Mouse (Mus musculus) ZHBTc4 (cell line): Measurements from ENCODE around the gene Snrk.
A peak's percentile ranks its signal among the peaks of the same experiment; 100 is the strongest.
"Not testable (repeated sequence)": the region's sequence is repeated elsewhere in the genome, so short reads cannot be mapped to it uniquely, and the experiment has no call there.

ENCODE experiments used
- DNase-seq: peaks from one replicate; pipeline ENCODE4 v3.0.0-alpha.2; 2011; ENCODE audit warnings: low read depth, low spot score

Gene Snrk

DNA sequence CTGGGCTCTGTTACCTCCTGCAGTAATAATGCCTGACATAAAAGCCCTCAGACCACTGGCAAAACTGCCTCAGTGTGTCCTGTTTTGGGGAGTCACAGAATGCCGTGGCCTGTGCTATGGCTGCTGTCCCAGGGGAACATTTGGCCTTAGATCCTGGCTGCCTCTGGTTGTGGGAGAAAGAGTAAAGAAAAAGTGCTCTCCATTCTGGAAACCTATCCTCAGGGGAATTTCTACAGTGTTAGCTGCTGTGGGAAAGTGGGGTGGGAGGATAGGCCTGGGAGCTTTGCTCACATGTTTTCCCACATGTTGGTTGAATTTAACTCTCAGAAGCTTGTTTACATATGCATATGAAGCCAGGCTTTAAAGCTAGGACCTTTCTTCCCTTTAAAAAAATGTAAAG is 26.2 kb downstream of the Snrk start:
- no peak for DNase-seq

DNA sequence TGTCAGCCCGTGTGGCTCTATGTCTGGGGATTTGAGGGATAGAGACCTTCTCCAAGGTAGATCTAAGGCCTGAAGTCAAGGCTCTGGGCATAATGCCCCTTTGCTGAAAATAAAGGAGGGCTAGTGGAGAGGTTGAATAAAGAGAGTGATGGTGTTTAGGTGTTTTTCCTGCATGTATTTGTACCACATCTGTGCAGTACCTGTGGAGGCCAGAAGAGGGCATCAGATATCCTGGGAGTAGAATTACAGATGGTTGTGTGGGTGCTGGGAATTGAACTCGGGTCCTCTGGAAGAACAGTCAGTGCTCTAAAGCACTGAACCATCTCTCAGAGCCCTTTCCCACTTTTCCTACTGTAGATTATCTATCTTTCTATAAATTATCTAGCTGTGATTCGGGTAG is 27.7 kb downstream of the Snrk start:
- peak; percentile 23 for DNase-seq

DNA sequence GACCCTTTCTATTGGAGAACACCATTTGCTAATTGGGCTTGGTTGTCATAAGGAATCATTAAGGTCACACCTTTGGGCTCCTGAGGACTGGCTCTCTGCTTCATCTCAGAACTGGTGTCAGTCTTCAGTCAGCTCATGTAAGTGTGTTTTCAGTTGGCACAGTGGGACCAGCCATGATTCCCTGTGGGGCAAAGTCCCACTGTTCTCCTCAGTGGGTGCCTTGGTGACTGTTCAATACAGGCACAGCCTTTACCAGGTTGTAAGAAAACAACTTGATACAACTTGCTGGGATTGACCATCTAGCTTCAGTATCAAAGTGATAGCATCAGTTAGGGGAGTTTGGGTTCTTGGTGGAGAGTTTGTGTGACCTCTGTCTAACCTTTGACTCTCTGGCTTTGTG is 28.6 kb downstream of the Snrk start:
- no peak for DNase-seq

DNA sequence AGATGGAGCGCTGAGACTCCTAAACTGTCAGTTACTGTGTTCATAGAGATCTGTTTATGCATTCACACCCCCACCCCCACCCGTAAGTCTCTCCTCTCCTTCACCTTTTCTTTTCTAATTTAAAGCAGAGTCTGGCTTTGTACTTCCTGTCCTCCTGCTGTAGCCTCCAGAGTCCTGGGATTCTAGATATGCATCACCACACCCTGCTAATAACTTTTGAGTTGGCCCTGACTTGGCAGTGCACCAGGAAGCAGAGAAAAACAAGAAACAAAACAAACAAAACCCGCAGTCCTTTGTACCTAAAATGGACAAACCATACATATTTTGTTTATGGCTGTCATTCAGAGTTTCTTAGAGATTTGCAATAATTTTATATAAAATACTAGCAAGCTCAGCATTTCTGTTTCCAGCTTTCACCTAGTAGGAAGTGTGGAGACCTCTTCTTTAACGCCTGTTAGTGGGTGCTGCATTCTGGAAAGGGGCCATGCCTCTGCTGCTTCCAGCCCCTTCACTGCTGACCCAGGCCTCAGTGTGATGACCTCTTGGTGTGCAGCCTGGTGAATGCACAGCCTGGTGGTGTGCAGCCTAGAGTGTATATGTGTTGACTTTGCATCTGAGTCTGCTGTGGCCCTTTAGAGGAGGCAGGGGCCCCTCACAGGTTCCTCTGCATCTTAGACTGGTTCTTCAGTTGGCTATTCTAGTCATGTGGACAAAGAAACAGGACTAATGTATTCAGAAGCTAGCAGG is 29.2 kb downstream of the Snrk start:
- peak; percentile 7 for DNase-seq

DNA sequence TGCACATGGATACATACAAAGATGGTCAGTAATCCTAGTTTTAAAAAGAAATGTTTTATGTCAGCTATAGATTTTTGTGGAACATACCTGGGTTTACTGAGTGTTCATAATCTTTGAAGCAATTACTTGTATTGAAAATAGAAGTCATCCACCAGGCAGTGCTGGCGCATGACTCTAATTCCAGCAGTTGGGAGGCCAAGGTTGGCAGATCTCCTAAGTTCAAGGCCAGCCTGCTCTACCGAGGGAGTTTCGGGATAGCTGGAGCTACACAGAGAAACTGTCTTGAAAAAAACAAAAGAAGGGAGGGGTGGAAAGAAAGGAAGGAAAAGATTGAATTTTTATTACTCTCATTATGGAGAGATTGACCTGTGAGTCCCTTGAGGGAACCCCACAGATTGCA is 31.3 kb downstream of the Snrk start:
- no peak for DNase-seq

DNA sequence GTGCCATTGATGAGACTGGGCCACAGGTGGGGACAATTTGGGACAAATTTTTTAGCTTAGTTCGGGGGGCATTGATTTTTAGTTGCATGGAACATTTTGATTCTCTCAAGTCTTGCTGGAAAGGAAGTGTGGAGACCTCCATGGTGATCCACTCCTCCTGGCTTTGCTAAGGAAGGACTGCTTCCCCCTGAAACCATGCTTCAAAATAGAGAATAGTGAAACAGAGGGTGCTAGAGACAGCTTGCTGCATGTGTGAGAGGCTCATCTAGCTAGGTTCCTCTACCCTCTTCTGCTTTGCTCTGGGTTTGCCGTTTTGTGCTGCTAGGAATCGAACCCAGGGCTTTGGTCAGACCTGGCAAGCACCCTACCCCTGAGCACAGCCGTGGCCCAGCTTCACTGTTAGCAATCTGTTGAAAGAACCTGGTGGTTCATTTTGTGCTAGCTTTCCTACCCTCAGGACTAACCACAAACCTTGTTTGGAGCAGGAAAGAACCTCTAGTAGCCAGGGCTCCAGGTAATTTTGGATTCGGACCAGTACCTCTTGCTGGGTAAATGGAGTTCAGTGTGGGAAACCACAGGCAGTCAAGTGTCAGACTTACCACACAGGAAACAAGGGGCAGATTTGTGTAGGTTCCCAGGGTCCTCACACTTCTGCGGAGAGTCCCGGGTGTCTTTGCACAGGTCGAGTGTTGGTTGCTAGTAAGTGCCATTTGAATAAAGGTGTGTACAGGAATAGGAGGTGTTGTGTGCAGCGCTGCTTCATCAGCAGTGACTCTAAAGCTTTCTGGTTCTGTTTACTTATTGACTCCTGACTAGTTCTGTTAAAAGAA is 33.1 kb downstream of the Snrk start:
- no peak for DNase-seq

DNA sequence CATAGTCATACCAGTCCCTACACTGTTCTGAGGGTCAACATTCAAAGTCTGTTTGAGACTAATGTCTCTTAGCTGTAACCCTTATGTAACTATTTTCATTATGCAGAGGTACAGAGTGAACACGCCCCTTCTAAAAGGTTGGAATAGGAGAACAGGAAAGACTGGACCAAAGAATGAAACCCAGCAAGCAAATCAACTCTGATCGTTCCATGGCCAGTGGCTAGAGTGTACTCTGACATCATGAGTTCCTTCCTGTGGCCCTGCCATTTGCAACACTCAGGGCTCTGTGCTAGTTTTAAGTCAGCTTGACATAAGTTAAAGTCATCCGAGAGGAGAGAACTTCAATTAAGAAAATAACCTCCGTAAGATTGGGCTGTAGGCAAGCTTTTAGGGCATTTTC is 35.0 kb downstream of the Snrk start:
- DNase-seq = no peak

DNA sequence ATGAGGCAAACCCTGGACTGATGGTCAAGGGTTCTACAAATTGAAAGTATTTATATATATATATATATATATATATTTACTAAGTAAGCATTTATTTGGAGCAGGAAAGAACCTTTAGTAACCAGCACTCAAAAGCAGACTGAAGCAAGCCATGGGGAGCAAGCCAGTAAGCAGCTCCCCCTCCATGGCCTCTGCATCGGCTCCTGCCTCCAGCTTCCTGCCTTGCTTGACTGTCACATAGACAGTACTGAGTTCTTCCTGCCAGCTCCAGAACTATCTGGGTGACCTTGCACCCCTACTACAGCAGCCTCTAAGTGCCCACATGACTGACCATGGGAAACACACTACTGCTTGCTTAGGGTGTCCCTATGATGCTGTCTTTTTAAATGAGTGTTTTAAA is 35.4 kb downstream of the Snrk start:
- DNase-seq = no peak

DNA sequence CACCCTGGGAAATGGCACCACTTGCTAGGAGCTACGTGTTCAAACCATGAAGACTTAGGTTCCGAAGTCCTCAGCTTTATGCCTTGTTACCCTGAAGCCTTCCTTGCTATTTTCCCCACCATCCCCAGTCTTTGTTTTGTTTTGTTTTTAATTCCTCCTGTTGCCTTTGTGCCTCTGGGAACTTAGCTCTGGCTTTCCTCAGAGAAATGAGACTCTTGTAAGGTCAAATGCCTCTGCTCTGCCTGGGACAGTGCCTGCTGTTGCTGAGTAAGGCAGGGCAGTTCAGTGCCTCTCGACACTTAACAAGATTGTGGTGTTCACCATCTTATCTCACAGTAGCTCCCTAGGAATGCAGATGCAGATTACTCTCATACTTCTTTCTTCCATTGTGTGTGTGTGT is 36.4 kb downstream of the Snrk start:
- DNase-seq = no peak

DNA sequence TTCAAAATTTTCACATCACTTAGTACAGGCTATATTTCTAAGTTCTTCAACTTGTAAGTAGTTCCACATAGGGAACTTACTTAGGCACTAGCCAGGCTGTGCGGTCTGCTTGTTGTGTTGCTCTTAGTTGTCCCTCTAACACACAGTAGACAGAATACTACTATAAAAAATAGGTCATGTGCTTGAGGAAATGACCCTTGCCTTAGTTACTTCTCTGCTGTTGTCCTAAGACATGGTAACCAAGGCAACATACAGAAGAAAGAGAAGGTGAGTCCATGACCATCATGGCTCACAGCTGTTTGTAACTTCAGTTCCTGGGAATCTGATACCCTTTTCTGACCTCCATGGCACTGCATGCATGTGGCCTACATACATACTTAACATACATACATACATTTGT is 38.1 kb downstream of the Snrk start:
- no peak for DNase-seq

DNA sequence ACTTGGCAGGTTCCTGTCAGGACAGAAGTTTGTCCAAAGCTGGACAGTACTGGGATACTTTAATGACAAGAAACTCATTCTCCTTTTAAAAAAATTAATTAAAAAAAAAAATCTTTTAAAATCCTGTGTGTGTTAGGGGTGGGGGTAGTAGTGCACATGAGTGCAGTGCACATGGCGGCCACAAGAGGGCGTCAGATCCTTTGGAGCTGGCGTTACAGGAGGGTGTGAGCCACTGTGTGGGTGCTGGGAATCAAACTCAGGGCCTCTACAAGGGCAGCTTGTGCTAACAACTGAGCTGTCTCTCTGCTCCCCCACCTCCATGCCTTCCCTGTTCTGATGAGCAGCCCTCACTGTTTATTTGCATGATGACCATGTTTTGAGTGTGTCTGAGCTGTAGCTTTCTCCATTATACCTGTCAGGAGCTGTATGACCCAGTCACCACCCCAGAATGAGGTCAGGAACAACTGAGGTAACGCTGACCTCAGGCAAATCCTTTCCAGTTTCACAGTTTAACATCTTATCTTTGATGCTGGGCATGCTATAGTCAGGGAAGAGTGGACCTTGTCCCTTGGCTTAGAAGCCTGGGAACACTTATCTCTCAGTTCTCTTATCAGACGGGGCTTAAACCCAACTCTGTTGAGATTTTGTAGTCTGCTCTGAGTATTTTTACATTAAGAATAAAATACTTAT is 39.5 kb downstream of the Snrk start:
- peak; percentile 19 for DNase-seq

DNA sequence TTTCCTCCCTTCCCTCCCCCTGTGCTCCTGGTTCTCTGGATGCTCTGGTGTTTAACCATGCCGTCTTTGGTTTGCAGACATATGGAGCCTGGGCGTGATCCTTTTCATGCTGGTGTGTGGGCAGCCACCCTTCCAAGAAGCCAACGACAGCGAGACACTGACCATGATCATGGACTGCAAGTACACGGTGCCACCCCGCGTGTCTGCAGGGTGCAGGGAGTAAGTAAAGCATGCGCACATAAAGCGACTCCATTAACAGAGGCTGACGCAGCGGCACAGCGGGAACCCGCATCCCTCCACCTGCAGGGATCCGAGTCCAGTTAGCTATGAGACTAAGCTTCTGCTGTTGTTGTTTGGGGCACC is 40.0 kb downstream of the Snrk start:
- DNase-seq = no peak

DNA sequence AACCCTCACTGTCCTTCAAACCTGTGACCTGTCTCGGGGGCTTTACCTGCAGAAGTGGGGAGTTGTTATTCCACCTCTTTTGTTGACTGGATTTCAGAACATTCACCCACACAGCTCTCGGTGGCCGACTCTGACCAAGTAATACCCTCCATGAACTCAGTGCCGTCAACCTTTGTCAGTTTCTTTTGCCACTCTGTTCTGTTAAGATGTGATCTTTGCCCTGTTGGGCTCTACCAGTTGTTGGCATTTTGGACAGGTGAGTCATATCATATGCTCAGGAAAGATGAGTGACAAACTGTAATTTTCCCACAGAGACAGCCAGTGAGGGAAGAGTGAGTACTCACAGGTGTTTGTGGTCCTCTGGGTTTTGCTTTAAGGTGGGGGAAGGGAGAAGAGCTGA is 47.5 kb downstream of the Snrk start:
- DNase-seq = no peak

DNA sequence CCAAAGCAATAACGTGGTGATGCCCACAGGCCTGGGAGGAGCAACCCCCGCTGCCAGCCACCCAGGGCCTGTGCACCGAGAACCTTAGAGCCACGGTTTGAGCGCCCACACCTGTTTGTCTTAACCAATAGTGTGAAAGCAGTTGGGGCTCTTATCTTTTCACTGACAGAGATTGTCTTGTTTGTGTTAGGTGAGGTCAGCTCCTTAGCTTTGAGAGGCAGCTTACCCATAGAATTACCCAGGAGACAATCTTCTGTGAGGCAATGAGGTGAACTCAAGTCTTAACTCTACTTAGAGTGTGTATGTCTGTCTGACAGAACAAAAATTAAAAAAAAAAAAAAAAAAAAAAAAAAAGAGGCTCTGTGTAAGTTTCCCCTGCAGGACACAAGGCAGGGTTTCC is 50.7 kb downstream of the Snrk start:
- not testable (repeated sequence) for DNase-seq

DNA sequence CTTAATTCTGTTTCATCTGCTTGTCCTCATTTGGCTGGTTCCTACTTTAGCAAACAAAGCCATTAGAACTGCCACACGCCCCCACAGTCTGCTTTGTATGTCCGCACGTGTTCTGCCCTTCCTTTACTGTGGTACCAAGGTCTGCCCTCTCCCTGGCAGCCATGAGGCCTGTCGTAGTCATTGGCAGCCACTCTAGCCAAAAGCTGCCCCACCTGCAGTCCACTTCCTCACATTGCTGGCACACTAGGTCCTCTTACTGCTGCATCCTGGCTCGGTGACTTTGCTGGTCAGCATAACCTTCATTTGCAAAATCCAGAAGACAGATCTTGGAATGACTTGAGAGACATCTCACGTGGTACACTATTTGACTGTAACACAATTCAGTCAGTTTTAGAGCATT is 52.8 kb downstream of the Snrk start:
- no peak for DNase-seq

DNA sequence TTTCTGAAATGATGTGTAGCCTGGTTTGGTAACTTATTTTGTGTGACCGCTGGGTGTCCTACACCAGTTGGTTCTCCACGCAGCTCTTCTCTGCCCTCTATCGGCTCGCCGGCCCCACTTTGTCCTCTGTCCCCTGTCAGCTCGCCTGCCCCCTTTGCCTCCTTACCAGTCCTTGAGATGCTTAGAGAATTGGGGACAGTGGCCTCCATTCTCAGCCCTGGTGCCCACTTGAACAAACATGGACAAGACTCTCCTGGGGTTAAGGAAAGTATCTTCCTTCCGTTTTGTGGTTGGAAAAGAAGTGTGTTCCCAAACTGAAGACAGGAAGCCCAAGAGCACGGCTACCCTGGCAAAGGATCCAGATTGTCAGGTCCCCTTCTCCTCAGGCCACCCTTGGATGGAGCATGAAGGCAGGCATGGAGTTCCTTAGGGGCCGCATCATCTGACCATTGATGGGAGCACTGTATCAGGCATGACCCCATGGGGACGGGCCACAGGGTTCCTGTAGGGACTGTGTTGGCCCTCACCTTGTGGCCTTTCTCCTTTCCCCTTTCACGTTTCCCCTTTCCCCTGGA is 55.6 kb downstream of the Snrk start:
- DNase-seq = no peak

DNA sequence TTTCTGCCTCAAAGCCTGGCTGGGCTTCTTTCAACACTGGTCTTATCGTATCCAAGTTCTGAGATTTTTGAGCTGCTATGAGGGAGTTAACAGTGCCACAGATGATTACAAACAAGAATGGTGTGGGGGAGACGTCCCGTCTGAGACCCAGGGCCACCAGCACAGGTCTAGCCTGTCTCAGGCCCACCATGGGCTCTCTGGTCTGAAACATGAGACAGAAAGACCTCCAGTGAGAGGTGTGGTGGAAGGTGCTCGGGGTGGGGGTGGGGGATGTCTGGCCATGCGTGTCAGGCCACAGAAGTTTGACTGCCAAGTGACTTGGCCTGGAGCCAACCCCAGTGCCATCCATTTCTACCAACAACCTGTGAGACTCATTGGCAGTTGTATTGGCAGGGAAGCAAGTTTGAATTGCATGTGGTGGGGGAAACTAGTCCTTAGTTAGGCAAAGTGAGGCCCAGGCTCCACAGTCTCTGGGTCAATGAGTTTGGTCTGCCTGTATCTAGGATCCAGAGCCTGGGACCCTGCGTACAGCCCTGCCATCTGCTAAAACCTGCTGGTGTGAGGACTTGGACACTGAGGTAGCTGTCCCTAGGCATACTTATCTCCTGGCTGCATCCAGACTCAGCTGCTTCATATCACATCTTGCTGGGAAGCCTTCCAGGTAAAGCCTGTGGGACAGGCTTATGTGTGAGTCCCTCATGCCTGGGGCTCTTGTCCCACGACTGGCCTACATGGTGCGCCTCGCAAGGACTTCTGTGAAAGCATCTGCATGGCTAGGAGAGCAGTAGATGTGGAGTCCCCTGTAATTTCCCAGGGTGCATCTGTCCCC is 56.6 kb downstream of the Snrk start:
- DNase-seq = no peak

DNA sequence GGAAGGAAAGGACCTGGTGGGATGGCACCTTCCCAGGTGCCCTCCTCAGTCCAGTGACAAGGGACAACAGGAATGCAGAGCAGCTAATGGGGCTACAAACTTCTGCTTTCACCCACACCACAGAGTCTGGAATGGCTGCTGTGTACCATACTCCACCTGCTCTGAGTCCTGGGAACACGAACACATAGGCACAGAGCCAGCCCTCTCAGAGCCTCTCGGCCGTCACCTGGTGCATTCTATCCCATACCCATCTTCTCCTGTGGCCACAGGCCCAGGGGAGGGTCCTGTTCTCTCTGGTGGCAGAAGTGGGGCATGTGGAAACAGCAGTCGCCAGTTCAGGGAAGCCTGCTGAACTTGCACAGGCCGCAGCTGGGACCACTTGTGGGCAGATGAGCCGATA is 57.7 kb downstream of the Snrk start:
- DNase-seq = no peak

DNA sequence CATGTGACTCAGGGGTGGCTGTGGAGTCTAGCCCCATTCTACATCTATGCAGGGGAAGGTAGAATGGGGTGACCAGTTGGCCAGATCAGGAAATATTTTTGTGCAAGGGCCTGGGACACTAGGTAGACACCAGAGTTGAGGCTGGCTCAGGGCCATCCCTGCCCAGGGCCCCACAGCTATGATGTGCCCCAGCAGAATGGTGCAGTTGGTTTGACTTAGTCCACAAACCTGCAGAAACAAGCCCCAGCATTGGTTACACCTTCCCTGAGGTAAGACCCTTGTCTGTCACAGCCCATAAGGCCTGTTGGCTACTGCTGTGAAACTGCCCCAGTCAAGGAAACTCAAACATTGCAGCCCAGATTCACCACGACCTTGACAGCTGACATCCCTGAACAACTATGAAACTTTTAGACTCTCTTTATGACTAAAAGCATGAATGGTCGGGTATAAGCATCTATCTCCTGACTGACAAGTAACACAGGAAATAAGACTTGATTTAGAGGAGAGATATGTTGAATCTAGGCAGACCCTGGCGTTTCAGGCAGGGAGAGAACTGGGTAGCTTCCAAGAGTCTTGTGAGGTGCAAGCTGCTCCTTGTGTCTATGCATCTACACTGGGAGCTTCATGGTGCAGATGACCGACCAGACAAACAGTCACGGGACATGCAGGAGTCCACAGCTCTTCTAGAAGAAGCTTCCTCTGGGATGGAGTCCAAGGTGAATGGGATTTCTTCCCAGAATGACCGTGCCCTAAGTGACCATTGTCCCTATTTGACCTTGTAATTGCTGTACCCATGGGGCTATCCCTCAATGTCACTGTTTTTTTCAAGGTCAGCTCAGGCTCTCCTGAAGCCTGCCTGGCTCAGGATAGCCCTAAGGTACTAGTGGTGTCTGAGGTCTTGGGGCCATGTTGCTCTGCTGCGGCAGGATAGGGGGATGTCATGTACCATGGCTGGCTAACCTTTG is 60.5 kb downstream of the Snrk start:
- DNase-seq = no peak

DNA sequence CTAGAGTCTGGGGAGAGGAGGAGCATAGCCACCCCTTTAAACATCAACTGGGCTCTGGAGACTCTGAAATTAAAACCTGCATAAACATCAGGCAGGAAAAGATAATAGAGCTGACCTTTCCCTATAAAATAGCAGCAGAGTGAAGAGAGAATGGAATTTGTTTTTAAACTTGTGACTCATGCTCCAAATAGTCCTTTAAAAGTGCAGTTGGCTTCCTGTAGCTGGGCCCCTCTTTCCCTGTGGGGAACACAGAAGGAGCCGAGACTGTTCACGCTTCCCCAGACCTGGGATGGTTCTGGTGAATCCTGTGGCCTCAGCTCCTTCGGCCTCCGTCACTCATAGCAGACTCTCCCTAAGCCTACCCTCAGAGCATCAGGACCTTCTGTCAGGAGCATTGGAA is 61.4 kb downstream of the Snrk start:
- no peak for DNase-seq
